Mouse (Mus musculus): Measurements from ENCODE around the gene Gm4724.
"Not testable (repeated sequence)": the region's sequence is repeated elsewhere in the genome, so short reads cannot be mapped to it uniquely, and the experiment has no call there.

The Gm4724 gene

DNA sequence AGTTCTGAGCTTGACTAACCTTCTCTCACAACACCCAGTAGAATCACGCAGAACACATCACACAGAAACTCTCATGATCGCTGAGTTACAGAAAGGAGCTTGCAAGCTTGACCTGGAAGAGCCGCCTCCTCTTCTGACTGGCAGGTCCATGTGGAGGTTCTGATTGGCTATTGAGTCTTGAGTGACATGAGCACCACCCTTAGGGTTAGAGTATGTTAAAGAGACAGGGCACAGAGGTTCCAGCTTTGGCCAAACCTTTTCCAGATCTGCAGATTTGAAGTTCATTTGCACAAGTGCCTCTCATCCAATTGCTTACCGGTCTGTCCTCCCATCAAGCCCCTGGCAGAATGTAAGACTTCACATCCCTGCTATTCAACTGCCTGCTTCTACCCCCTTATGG is at the start of gene Gm4724:
Gm4724 (minus strand) TSS at position 101 of the 400 bp plus-strand sequence.
- in situ Hi-C loops (cut with MboI; ENCODE audit: low pct_unique_long_range_greater_than_20kb in 1 of 2, low sequenced_read_pairs in 2 of 2, unreplicated experiment in 1 of 2): not testable (repeated sequence)

DNA sequence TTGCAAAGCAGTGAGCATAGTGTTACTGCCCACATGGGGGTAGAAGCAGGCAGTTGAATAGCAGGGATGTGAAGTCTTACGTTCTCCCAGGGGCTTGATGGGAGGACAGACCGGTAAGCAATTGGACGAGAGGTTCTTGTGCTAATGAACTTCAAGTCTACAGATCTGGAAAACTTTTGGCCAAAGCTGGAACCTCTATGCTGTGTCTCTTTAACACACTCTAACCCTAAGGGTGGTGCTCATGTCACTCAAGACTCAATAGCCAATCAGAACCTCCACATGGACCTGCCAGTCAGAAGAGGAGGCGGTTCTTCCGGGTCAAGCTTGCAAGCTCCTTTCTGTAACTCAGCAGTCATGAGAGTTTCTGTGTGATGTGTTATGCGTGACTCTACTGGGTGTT is 34.1 kb upstream of the Gm4724 start, which contains the start of gene Zfp965:
Zfp965 (plus strand) TSS at position 301 of the 400 bp plus-strand sequence.
- in situ Hi-C loops (cut with MboI; ENCODE audit: low pct_unique_long_range_greater_than_20kb in 1 of 2, low sequenced_read_pairs in 2 of 2, unreplicated experiment in 1 of 2): not testable (repeated sequence)
